ENCODE assay signal across 8 mouse cellular contexts in the genomic region with DNA sequence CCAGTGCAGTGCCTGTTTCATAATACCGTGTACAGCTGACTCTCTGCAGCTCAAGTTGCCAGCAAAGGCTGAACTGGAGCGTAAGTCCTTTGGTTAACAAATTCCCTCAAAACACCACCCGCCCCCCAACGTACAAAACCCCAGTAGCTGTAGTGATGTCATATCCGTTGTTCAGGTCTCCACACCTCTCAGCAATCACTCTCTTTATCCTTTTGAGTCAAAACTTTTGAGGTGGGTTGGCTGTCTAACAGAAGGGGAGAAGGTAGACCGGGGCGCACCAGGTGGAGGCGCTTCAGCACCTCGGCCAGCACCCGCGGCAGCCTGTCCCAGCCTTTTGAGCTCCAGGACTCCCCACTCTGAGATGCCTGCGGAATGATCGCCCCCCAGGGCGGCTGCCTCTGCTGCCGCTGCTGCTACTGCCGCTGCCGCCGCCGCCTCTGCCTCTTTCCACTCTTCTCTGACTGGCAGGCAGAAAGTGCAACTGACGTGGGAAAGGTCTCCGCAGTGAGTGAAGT. TPM values are rescaled to one million over a fixed set of nuclear protein-coding genes. Genes with fewer than 3 reads are reported as not detected.
DNase-seq lines count a peak whose midpoint lies in the region; ATAC-seq and TF ChIP-seq lines count a peak whose summit lies in the region.

A gene (plus strand): TSS at position 155 of the 515 bp plus-strand sequence.

- WGBS in heart, embryonic 16.5 days, result 7% methylated on average over 21 of the region's 21 CpGs
- 4% methylated on average over 21 of the region's 21 CpGs for WGBS in midbrain, embryonic 10.5 days
- WGBS in stomach, embryonic 15.5 days, result 7% methylated on average over 21 of the region's 21 CpGs

- 0 out of 2 replicates have a peak within 1 kb of the TSS, but pooled peaks have one; percentile 17 for H3K4me3 ChIP-seq in heart, embryonic 16.5 days (ENCODE audit: low read length)
- peak within 1 kb of the TSS; percentile 60 for H3K4me3 ChIP-seq in layer of hippocampus, adult 2 months
- H3K4me3 ChIP-seq in midbrain, embryonic 10.5 days, result peak within 1 kb of the TSS; percentile 58
- no peak within 1 kb of the TSS for H3K4me3 ChIP-seq in stomach, embryonic 15.5 days (replicated peaks)

- no peak within 1 kb of the TSS for H3K27ac ChIP-seq in heart, embryonic 16.5 days (ENCODE audit: low read length)
- H3K27ac ChIP-seq in layer of hippocampus, adult 2 months, result peak within 1 kb of the TSS; percentile 55
- H3K27ac ChIP-seq in midbrain, embryonic 10.5 days (replicated peaks), result peak within 1 kb of the TSS; percentile 55; the same call in 1 of the 2 replicates
- H3K27ac ChIP-seq in stomach, embryonic 15.5 days, result no peak within 1 kb of the TSS

- TF ChIP-seq CTCF in layer of hippocampus, adult 2 months (conservative IDR thresholded peaks at IDR 0.05), result peak; percentile 32

- peak within 1 kb of the TSS; percentile 42 for H3K4me2 ChIP-seq in heart, embryonic 16.5 days (ENCODE audit: low read depth, low read length)
- peak within 1 kb of the TSS; percentile 27 for H3K4me2 ChIP-seq in stomach, embryonic 15.5 days

- DNase-seq in ES-CJ7 (ENCODE audit: low read depth, low spot score) (peak; percentile 63), ZHBTc4 (ENCODE audit: low read depth, low spot score) (peak; percentile 71)
- peak; percentile 32 for DNase-seq in embryo, embryonic 11.5 days (ENCODE audit: low read depth, low spot score)
- peak; percentile 22 to 41 for DNase-seq in layer of hippocampus, adult 2 months (ENCODE audit: low spot score in 2 of 2)
- DNase-seq in midbrain, embryonic 10.5 days (ENCODE audit: low spot score), result peak; percentile 66

- ATAC-seq in heart, embryonic 16.5 days (replicated peaks; ENCODE audit: extremely low read depth, insufficient read depth, low FRiP score), result peak; percentile 78
- no peak for ATAC-seq in stomach, embryonic 15.5 days (ENCODE audit: insufficient read depth, low FRiP score, low read depth)
- ATAC-seq in inflammation-experienced regulatory T-cells, adult 6 months, result no peak

- no peaks in the 10 kb centered on the region for H3K36me3 ChIP-seq in heart, embryonic 16.5 days (ENCODE audit: control insufficient read depth, insufficient read depth)
- no peaks in the 10 kb centered on the region for H3K36me3 ChIP-seq in midbrain, embryonic 10.5 days
- no peaks in the 10 kb centered on the region for H3K36me3 ChIP-seq in stomach, embryonic 15.5 days

- no peaks in the 10 kb centered on the region for H3K4me1 ChIP-seq in heart, embryonic 16.5 days (ENCODE audit: control insufficient read depth, insufficient read depth, low read length)
- H3K4me1 ChIP-seq in midbrain, embryonic 10.5 days, result peaks cover 15% of the 10 kb centered on the region
- H3K4me1 ChIP-seq in stomach, embryonic 15.5 days, result no peaks in the 10 kb centered on the region

- no peaks in the 10 kb centered on the region for H3K9me3 ChIP-seq in heart, embryonic 16.5 days (replicated peaks; ENCODE audit: control insufficient read depth, low read length)
- no peaks in the 10 kb centered on the region for H3K9me3 ChIP-seq in midbrain, embryonic 10.5 days (replicated peaks)
- no peaks in the 10 kb centered on the region for H3K9me3 ChIP-seq in stomach, embryonic 15.5 days

- H3K9ac ChIP-seq in heart, embryonic 16.5 days (ENCODE audit: low read length), result no peak within 1 kb of the TSS
- H3K9ac ChIP-seq in stomach, embryonic 15.5 days, result no peak within 1 kb of the TSS

- H3K27me3 ChIP-seq in heart, embryonic 16.5 days (ENCODE audit: control insufficient read depth, insufficient read depth, low read length), result no peaks in the 10 kb centered on the region
- H3K27me3 ChIP-seq in midbrain, embryonic 10.5 days (ENCODE audit: low read depth, poor library complexity, severe bottlenecking), result no peaks in the 10 kb centered on the region
- no peaks in the 10 kb centered on the region for H3K27me3 ChIP-seq in stomach, embryonic 15.5 days (replicated peaks)

RNA-seq across cellular contexts. Expression of the gene that starts here (rescaled TPM):
- 0.04 TPM in 1 of 2 replicates, not detected in the other for polyA plus RNA-seq in heart, embryonic 16.5 days (2015; fragmentation: Nextera tagmentation; extraction: Ambion mirVana)
- 10 to 100 TPM; 15.8 to 19.0 TPM for total RNA-seq in layer of hippocampus, adult 2 months (2021)
- polyA plus RNA-seq in midbrain, embryonic 10.5 days (2016; fragmentation: Nextera tagmentation; extraction: Ambion mirVana), result 0.35 and 0.68 TPM in 2 replicates
- polyA plus RNA-seq in stomach, embryonic 15.5 days (2015; fragmentation: Nextera tagmentation; extraction: Ambion mirVana), result 0.09 and 0.13 TPM in 2 replicates
- not detected for polyA plus RNA-seq in inflammation-experienced regulatory T-cells, adult 6 months (2017; shearing (Covaris generic))

Comparison
In these comparisons a context has a peak if more than half of its experiments do, and no peak if none do; other contexts are left out.
1. Peak in ATAC-seq, H3K4me3 ChIP-seq and H3K4me2 ChIP-seq in heart, embryonic 16.5 days; RNA of the gene not detected or under 1 TPM.
2. Peak in DNase-seq, H3K4me3 ChIP-seq and H3K27ac ChIP-seq in midbrain, embryonic 10.5 days; RNA of the gene not detected or under 1 TPM.